Mouse (Mus musculus): ENCODE results near the gene Tbx10. TPM values are rescaled to one million over a fixed set of nuclear protein-coding genes. Genes with fewer than 3 reads are reported as not detected.
A peak's percentile ranks its signal among the peaks of the same experiment; 100 is the strongest.
"Not testable (repeated sequence)": the region's sequence is repeated elsewhere in the genome, so short reads cannot be mapped to it uniquely, and the experiment has no call there.

The Tbx10 gene
- total RNA-seq, 2 experiments from 2014 or later = not detected

DNA sequence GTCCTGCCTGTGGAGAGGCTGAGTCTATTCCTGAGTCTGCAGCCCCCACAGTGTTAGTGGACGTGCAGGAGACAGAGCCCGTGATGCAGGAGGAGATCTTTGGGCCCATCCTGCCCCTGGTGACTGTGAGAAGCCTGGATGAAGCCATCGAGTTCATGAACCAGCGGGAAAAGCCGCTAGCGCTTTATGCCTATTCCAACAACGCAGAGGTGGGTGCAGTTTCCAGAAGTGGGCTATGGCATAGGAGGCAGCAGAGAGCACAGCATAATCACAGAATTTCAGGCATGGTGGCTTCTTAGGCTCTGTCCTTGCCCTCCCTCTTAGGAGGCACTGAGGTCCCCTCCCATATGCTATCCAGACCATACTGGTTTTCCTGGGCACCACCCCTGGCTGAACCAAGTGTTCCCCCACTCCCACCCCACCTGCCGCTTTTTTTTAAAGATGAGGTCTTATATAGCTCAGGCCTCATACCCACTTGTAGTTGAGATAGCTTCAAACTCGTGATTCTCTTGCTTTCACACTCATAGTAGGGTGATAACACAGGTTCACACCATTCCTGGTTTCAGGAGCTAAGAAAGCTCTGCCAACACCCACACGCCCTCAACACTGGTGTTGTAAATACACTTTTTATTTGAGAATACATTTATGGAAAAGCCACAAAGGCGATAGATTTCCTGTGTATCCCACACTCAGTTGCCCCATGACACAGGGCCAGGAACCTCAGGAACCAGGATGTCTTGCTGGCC lies 26.0 kb upstream of the Tbx10 start:
- intact Hi-C loops (cut with DNase I) = no loop called here

GRCm38 (mm10) chr19:3967258-3967657 lies 25.3 kb upstream of the Tbx10 start:
- no peak for DNase-seq (ENCODE audit: low spot score in 2 of 2)
- intact Hi-C loops (cut with DNase I) = no loop called here

More for the DNA sequence above, 26.0 kb upstream of the Tbx10 start:
- DNase-seq (ENCODE audit: low spot score in 2 of 2) = peak in 1 of 2 experiments; percentile 45

DNA sequence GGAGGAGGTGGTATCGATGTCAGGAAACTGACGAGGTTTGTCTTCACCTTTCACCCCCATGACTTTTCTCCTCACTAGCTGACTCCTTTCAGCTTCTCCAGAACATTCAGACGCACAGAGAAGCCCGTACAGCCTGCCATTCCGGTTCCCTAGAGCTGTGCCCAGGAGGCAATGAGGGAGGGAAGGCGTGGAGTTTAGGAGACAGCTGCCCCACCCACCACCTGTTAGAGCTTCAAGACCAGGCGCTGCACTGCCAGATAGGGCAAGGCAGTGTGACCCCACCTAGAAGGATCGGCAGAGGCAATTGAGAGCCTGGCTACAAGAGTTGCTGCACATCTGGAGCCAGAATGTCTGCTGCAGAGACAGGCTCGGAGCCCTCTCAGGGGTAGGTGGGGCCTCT lies 20.3 kb upstream of the Tbx10 start, which contains the start of gene Aldh3b2:
Gene Aldh3b2 (plus strand): TSS at position 100 of the 400 bp plus-strand sequence.
- intact Hi-C loops (cut with DNase I) = no loop called here
- no peak for DNase-seq (ENCODE audit: low spot score in 2 of 2)

GRCm38 (mm10) chr19:3974608-3975007 lies 17.9 kb upstream of the Tbx10 start:
- intact Hi-C loops (cut with DNase I); DNase-seq (ENCODE audit: low spot score in 2 of 2): not testable (repeated sequence)

DNA sequence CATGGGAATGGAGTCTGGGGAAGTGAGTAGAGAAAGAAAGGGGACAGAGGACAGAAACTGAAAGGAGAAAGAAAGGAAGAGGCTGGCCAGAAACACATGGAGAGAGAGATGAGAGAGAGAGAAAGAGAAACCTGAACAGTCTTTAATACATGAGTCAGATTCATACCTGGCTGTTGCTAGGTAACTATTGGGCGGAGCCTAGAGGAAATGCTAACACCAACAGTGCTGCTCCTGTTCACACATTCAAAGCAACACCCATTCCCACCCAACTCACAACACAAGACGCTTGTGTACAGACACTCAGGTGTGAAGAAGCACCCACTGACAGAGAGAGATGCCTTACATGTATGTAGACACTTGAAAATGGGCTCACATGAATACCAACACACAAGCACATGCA lies 16.7 kb upstream of the Tbx10 start:
- intact Hi-C loops (cut with DNase I) = no loop called here
- no peak for DNase-seq (ENCODE audit: low spot score in 2 of 2)

DNA sequence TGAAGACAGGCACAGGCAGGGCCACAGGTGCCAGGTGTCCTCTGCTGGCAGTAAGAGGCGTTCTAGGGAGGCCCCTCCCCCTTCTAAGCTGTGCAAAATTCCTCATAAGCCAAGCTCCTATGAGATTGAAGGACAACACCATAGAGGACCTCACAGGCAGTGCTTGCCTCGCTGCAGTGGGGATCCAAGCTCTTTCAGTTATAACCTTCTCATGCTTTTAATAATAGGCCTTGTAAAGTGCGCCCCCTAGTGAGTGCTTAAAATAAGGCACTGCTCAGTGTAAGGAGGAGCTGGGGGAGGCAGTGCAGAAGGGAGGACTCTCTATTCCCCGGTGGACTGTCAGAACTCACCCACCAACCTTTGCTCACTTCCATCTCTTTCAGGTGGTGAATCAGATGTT lies 12.2 kb upstream of the Tbx10 start:
- peak; percentile 88 to 93 for DNase-seq (ENCODE audit: low spot score in 2 of 2)
- intact Hi-C loops (cut with DNase I) = loop anchor here (2.0 kb wide), 1 partner anchor 34 kb away; no protein-coding TSS in a partner anchor

- DNase-seq (ENCODE audit: low spot score in 2 of 2) = no peak
- intact Hi-C loops (cut with DNase I) = loop anchor here (2.0 kb wide), 1 partner anchor 34 kb away; no protein-coding TSS in a partner anchor
Observed at GRCm38 (mm10) chr19:3980917-3981316, 11.6 kb upstream of the Tbx10 start.

GRCm38 (mm10) chr19:3983527-3984200 lies 8.9 kb upstream of the Tbx10 start:
- no peak for DNase-seq (ENCODE audit: low spot score in 2 of 2)
- intact Hi-C loops (cut with DNase I) = no loop called here

DNA sequence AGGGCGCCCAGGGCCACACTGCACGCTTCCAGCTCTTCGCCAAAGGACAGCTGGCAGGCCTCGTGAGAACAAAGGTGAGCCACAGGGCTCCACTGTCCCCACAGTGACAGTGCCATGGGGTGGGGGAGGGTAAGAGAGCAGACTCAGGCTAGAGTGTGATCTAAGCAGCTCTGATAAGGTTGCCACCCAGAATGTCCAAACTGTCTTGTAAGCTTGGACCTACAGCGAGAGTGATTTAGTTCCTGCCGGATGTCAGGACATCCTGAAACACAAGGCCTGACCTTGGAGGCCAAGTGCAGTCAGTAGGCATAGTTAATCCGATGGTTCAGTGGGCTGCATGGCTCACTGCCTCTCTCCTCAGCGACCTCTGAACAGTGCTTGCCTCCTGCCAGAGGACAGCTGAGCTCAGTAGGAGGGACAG lies 7.3 kb upstream of the Tbx10 start:
- intact Hi-C loops (cut with DNase I) = no loop called here
- no peak for DNase-seq (ENCODE audit: low spot score in 2 of 2)

DNA sequence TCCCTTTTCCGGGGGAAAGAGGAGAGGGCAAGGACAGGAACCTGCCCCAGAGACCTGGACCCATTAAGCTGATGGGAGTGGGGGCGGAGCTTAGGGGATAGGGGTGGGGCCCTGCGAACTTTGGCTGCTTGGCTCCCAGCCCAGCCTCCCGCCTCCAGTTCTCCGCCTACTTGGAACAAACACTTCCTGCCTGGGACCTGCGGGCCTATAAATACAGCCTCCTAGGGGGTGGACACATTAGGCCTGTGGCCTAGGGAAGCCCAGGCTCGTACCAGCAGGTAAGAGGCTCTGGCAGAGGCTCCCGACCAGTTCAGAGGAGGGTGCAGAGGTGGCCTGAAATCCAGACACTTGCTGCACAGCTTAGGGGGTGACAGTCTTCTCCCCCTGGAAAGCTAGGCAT lies 6.2 kb upstream of the Tbx10 start, which contains the start of gene Acy3:
Gene Acy3 (plus strand): TSS at position 237 of the 400 bp plus-strand sequence.
- DNase-seq (ENCODE audit: low spot score in 2 of 2) = peak; percentile 51 to 52
- intact Hi-C loops (cut with DNase I) = no loop called here

- DNase-seq (ENCODE audit: low spot score in 2 of 2) = no peak
- intact Hi-C loops (cut with DNase I) = no loop called here
Observed at GRCm38 (mm10) chr19:3988066-3988465, 4.5 kb upstream of the Tbx10 start.

GRCm38 (mm10) chr19:3988750-3989149 lies 3.8 kb upstream of the Tbx10 start:
- no peak for DNase-seq (ENCODE audit: low spot score in 2 of 2)
- intact Hi-C loops (cut with DNase I) = no loop called here

- DNase-seq (ENCODE audit: low spot score in 2 of 2) = no peak
- intact Hi-C loops (cut with DNase I) = no loop called here
Observed at GRCm38 (mm10) chr19:3990804-3991203, 1.7 kb upstream of the Tbx10 start.

DNA sequence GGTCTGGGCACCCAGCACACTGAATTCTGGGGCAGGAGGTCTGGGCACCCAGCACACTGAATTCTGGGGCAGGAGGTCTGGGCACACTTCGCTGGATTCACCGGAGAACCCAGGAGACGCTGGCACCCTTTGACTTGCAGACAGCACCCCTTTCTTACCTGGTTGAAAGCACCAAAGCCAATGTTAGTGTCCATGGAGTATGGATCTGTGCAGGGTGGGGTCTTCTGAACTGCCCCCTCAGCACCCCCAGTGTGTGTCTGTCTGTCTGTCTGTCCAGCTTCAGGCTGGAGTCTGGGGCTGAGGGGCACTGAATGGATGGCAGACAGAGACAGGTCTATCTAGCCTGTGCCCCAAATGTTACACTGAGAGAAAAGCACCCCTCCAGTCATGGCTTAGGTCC lies 990 bp upstream of the Tbx10 start:
- intact Hi-C loops (cut with DNase I) = no loop called here
- no peak for DNase-seq (ENCODE audit: low spot score in 2 of 2)

DNA sequence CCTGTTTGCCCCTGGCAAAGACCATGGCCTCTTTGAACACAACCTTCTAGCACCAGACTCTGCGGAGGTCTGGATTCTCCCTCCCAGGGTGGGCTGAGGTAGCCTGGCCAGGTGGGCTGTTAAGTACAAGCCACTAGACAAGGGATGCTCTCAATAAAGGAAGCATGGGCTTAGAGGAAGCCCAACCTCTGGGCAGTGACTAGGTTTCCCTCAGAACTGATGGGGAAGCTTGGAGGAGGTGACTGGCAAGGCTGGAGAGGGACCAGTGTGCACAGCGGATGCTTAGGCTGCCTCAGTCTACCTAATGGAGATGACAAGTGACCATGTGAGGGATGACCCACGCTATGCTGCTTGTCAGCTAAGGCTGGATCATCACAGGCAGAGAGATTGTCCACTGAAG lies 586 bp upstream of the Tbx10 start:
- intact Hi-C loops (cut with DNase I) = no loop called here
- no peak for DNase-seq (ENCODE audit: low spot score in 2 of 2)

DNA sequence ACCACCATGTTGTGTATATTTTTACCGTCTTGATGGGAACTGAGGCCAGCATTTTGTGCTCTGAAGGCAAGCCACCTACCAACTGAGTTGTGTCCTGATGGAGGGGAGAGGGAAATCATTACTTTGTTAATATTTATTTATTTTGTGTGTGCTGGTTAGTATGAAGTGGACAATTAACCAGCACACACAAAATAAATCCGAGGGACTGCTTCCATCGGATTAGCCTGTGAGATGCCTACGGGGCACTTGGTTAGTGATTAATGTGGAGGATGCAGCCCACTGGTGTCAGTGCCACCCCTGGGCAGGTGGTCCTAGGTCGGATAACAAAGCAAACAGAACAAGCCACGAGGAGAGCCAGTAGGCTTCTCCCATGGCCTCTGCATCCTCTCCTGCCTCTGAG lies 2.4 kb downstream of the Tbx10 start:
- no peak for DNase-seq (ENCODE audit: low spot score in 2 of 2)
- intact Hi-C loops (cut with DNase I) = no loop called here

DNA sequence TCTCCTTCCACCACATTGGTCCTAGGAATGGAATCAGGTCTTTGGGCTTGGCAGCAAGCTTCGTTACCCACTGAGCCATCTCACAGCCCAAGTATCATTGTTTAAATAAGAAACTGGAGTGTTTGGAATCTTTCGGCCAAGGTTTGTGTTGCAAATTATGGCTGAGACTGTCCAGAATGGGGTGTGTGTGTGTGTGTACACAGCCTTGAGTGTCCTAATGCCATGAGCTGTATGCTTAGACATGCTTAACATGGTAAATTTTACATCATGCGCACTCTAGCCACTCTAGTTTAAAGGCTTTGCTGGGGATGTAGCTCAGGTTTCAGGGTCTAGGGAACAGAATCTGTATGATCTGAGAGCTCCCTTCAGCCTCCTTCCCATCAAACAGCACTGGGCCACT lies 3.0 kb downstream of the Tbx10 start:
- intact Hi-C loops (cut with DNase I) = no loop called here
- no peak for DNase-seq (ENCODE audit: low spot score in 2 of 2)

- intact Hi-C loops (cut with DNase I) = no loop called here
- DNase-seq (ENCODE audit: low spot score in 2 of 2) = no peak
Observed at GRCm38 (mm10) chr19:3996106-3996505, 3.6 kb downstream of the Tbx10 start.

DNA sequence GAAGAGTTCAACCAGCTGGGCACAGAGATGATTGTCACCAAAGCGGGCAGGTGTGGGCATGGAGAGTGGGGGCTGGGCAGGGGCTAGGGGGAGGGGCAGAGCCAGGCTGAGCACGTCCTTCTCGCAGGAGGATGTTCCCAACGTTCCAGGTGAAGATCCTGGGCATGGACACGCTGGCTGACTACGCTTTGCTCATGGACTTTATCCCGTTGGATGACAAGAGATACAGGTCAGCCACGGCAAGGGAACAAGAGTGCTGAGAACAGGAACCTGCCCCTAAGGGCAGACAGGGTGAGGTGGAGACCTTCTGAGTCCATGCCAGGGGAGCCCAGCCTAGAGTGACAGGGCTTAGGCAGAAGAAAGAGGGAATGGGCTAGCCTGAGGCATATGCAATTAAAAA lies 4.2 kb downstream of the Tbx10 start:
- DNase-seq (ENCODE audit: low spot score in 2 of 2) = no peak
- intact Hi-C loops (cut with DNase I) = no loop called here

- intact Hi-C loops (cut with DNase I) = no loop called here
- no peak for DNase-seq (ENCODE audit: low spot score in 2 of 2)
Observed at GRCm38 (mm10) chr19:3997231-3997630, 4.7 kb downstream of the Tbx10 start.

GRCm38 (mm10) chr19:3998335-3998734 lies 5.8 kb downstream of the Tbx10 start:
- intact Hi-C loops (cut with DNase I) = no loop called here

More at GRCm38 (mm10) chr19:3998335-3998734, 5.8 kb downstream of the Tbx10 start:
- no peak for DNase-seq (ENCODE audit: low spot score in 2 of 2)

All from left cerebral cortex, postnatal 14 days (tissue).